ENCODE assay signal across 16 mouse cellular contexts in genomic region chr10:52273012-52273411, GRCm38 (mm10). TPM values are rescaled to one million over a fixed set of nuclear protein-coding genes. Genes with fewer than 3 reads are reported as not detected.
A peak's percentile ranks its signal among the peaks of the same experiment; 100 is the strongest.
DNase-seq lines count a peak whose midpoint lies in the region; ATAC-seq and TF ChIP-seq lines count a peak whose summit lies in the region.
"Had no signal": no experiment of that assay in that cellular context is flagged by ENCODE, and none has a peak within 500 bp of the region (broad histone marks: within the 10 kb centered on the region; RNA-seq: fewer than 3 reads in every experiment).

No protein-coding gene starts in this region.

- no peaks in the 10 kb centered on the region for H3K27me3 ChIP-seq in intestine, postnatal 0 days (replicated peaks; ENCODE audit: control insufficient read depth, insufficient read depth, low read length)
- no peaks in the 10 kb centered on the region for H3K27me3 ChIP-seq in intestine, embryonic 15.5 days (replicated peaks)
- no peaks in the 10 kb centered on the region for H3K27me3 ChIP-seq in E14TG2a.4 (ENCODE audit: insufficient read depth, low read length)
- H3K27me3 ChIP-seq: embryonic facial prominence, embryonic 15.5 days; forebrain, embryonic 15.5 days; heart, embryonic 15.5 days; limb, embryonic 12.5 days; midbrain, embryonic 13.5 days had no signal

- DNase-seq in adrenal gland, adult 8-10 months, result peak; percentile 14
- no peak for DNase-seq in adrenal gland, postnatal 4 days (ENCODE audit: low spot score in 2 of 2)
- DNase-seq in c-Kit-positive CD71-negative TER-119-negative erythroid progenitor cells, embryonic 14.5 days (ENCODE audit: low read depth), result peak; percentile 37
- no peak for DNase-seq in kidney, adult 8-10 months
- DNase-seq in natural killer cell, adult 2 months (ENCODE audit: low spot score in 2 of 2), result no peak
- DNase-seq: cerebellum, postnatal 25 days; gastrocnemius, postnatal 10 days; spleen, adult 18-20 months had no signal

- H3K9ac ChIP-seq in intestine, postnatal 0 days (ENCODE audit: low read depth, low read length), result no peak overlapping the region
- no peak overlapping the region for H3K9ac ChIP-seq in intestine, embryonic 15.5 days
- H3K9ac ChIP-seq: embryonic facial prominence, embryonic 15.5 days; forebrain, embryonic 15.5 days; heart, embryonic 15.5 days; limb, embryonic 12.5 days; midbrain, embryonic 13.5 days had no signal

- H3K9me3 ChIP-seq in intestine, postnatal 0 days (ENCODE audit: control insufficient read depth), result no peaks in the 10 kb centered on the region
- no peaks in the 10 kb centered on the region for H3K9me3 ChIP-seq in intestine, embryonic 15.5 days
- H3K9me3 ChIP-seq in E14TG2a.4 (ENCODE audit: low read length), result peaks cover 11% of the 10 kb centered on the region
- H3K9me3 ChIP-seq: embryonic facial prominence, embryonic 15.5 days; forebrain, embryonic 15.5 days; heart, embryonic 15.5 days; limb, embryonic 12.5 days; midbrain, embryonic 13.5 days had no signal

- ATAC-seq in intestine, postnatal 0 days, result 0 out of 2 replicates have a peak, but pooled peaks have one; percentile 9
- no peak for ATAC-seq in intestine, embryonic 15.5 days
- ATAC-seq: forebrain, embryonic 15.5 days; midbrain, embryonic 13.5 days had no signal

- WGBS in intestine, postnatal 0 days, result 81% methylated on average over 2 of the region's 2 CpGs
- 65% methylated on average over 2 of the region's 2 CpGs for WGBS in intestine, embryonic 15.5 days

- no peak overlapping the region for H3K4me2 ChIP-seq in intestine, postnatal 0 days (replicated peaks; ENCODE audit: low read depth)
- no peak overlapping the region for H3K4me2 ChIP-seq in intestine, embryonic 15.5 days (replicated peaks)
- H3K4me2 ChIP-seq: embryonic facial prominence, embryonic 15.5 days; forebrain, embryonic 15.5 days; heart, embryonic 15.5 days; limb, embryonic 12.5 days; midbrain, embryonic 13.5 days had no signal

- H3K4me1 ChIP-seq in intestine, postnatal 0 days (replicated peaks; ENCODE audit: control insufficient read depth, insufficient read depth, low read length), result 0 out of 2 replicates have a peak, but pooled peaks cover under 1% of the 10 kb centered on the region
- no peaks in the 10 kb centered on the region for H3K4me1 ChIP-seq in intestine, embryonic 15.5 days (replicated peaks)
- peaks cover 83% of the 10 kb centered on the region for H3K4me1 ChIP-seq in E14TG2a.4 (replicated peaks; ENCODE audit: low read depth, low read length)

- H3K27ac ChIP-seq in intestine, postnatal 0 days (ENCODE audit: low read depth, low read length), result no peak overlapping the region
- no peak overlapping the region for H3K27ac ChIP-seq in intestine, embryonic 15.5 days
- H3K27ac ChIP-seq: embryonic facial prominence, embryonic 15.5 days; forebrain, embryonic 15.5 days; heart, embryonic 15.5 days; limb, embryonic 12.5 days; midbrain, embryonic 13.5 days had no signal

- no peaks in the 10 kb centered on the region for H3K36me3 ChIP-seq in intestine, postnatal 0 days (ENCODE audit: control insufficient read depth, insufficient read depth)
- H3K36me3 ChIP-seq in intestine, embryonic 15.5 days, result no peaks in the 10 kb centered on the region
- peaks cover 28% of the 10 kb centered on the region for H3K36me3 ChIP-seq in E14TG2a.4 (ENCODE audit: insufficient read depth, low read length)
- H3K36me3 ChIP-seq: embryonic facial prominence, embryonic 15.5 days; forebrain, embryonic 15.5 days; heart, embryonic 15.5 days; limb, embryonic 12.5 days; midbrain, embryonic 13.5 days had no signal

- TF ChIP-seq CTCF in intestine, postnatal 0 days (IDR thresholded peaks at IDR 0.05; ENCODE audit: low read depth), result no peak
- no peak for TF ChIP-seq CTCF in E14TG2a.4 (conservative IDR thresholded peaks at IDR 0.05; ENCODE audit: low read length)

- no peak overlapping the region for H3K4me3 ChIP-seq in intestine, postnatal 0 days (ENCODE audit: low read depth, low read length)
- no peak overlapping the region for H3K4me3 ChIP-seq in intestine, embryonic 15.5 days (replicated peaks)
- H3K4me3 ChIP-seq in E14TG2a.4 (replicated peaks; ENCODE audit: low read length), result 0 out of 2 replicates have a peak overlapping the region, but pooled peaks have one; percentile 18
- H3K4me3 ChIP-seq: embryonic facial prominence, embryonic 15.5 days; forebrain, embryonic 15.5 days; heart, embryonic 15.5 days; limb, embryonic 12.5 days; midbrain, embryonic 13.5 days had no signal

RNA-seq across cellular contexts. Expression of gene Dcbld1, which starts 39.6 kb away (rescaled TPM):
- 1 to 10 TPM; 2.5 to 3.8 (median 3.6) TPM for total RNA-seq in adrenal gland, adult 8-10 months (2022)
- 10 to 100 TPM in 1 of 2 experiments, 1 to 10 TPM in 1; 8.8 to 10.6 TPM for total RNA-seq in adrenal gland, postnatal 4 days (2021)
- 36.7 and 37.3 TPM in 2 replicates for polyA plus RNA-seq in intestine, postnatal 0 days (2015; fragmentation: Nextera tagmentation; extraction: Ambion mirVana)
- 42.4 and 44.6 TPM in 2 replicates for polyA plus RNA-seq in intestine, embryonic 15.5 days (2015; fragmentation: Nextera tagmentation; extraction: Ambion mirVana)

Comparison
In these comparisons a context has a peak if more than half of its experiments do, and no peak if none do; other contexts are left out.
1. DNase-seq: peak in adrenal gland, adult 8-10 months (single experiment) and c-Kit-positive CD71-negative TER-119-negative erythroid progenitor cells, embryonic 14.5 days (single experiment); none in adrenal gland, postnatal 4 days (0 of 2), kidney, adult 8-10 months (0 of 2) and natural killer cell, adult 2 months (0 of 2).